Mouse (Mus musculus): ENCODE results near the gene Cdkn1a. TPM values are rescaled to one million over a fixed set of nuclear protein-coding genes. Genes with fewer than 3 reads are reported as not detected.

Cdkn1a gene
- polyA plus RNA-seq, 1 experiment: 31.1 TPM

DNA sequence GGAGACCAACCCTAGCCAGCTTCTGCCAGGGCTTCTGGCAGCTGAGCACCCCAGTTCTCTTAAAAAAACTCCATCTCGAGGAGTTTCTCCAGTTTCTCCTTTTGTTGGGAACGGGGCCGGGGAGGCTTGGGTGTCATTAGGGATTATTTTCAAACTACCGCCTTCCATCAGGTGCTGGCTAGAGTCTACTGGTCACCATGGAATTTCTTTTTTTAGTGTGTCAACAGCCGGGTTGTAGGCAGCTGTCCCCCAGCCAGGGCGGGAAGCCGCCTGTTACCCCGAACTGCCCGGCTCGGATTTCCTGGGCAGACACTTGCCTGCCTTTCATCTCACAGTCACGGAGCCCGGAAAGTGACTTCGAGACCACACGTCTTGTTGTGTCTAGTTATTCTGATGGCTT lies 40.0 kb upstream of the Cdkn1a start:
- Histone ChIP-seq H3K36me3 (ENCODE audit: control insufficient read depth, insufficient read depth, low read length) (peaks cover 6% of the 10 kb centered on the region; the same call in 1 of the 2 replicates), H3K27ac (ENCODE audit: control insufficient read depth, insufficient read depth, low read length) (no peak overlapping the region), H3K27me3 (ENCODE audit: control insufficient read depth, insufficient read depth, low read length) (no peaks in the 10 kb centered on the region), H3K4me3 (ENCODE audit: control insufficient read depth, insufficient read depth, low read length) (no peak overlapping the region), H3K4me1 (replicated peaks; ENCODE audit: control insufficient read depth, insufficient read depth, low read length) (peaks cover 12% of the 10 kb centered on the region)
- TF ChIP-seq POLR2A (IDR thresholded peaks at IDR 0.05; ENCODE audit: control insufficient read depth, extremely low read depth, insufficient read depth, low read length, poor library complexity): no peak
- no peak for TF ChIP-seq CTCF (IDR thresholded peaks at IDR 0.05; ENCODE audit: borderline replicate concordance, control insufficient read depth, extremely low read depth, insufficient read depth, low read length, poor library complexity)
- 47% methylated on average over 14 of the region's 14 CpGs for WGBS
- DNase-seq: no peak

DNA sequence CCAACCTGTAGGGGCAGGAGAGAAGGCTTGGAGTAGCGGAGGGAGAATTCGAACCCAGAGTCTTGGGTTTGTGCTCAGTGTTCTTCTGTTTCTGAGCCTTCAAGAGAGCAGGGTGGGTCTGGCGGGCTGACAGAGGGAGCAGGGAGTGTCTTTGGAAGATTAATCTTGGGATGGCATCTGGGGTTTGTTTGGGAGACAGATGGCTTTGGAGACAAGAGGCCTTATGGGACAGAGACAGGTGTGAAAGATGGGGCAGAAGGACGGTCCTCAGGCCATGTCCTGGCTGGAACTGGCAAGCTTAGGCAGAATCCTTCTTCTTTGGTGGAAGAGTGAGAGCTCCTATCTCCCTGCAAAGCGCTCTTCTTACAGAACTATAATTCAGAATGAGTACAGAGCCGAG lies 37.7 kb upstream of the Cdkn1a start:
- Histone ChIP-seq H3K27me3 (ENCODE audit: control insufficient read depth, insufficient read depth, low read length) (no peaks in the 10 kb centered on the region), H3K36me3 (ENCODE audit: control insufficient read depth, insufficient read depth, low read length) (no peaks in the 10 kb centered on the region), H3K4me1 (replicated peaks; ENCODE audit: control insufficient read depth, insufficient read depth, low read length) (peaks cover 29% of the 10 kb centered on the region), H3K4me3 (ENCODE audit: control insufficient read depth, insufficient read depth, low read length) (no peak overlapping the region), H3K27ac (ENCODE audit: control insufficient read depth, insufficient read depth, low read length) (no peak overlapping the region)
- TF ChIP-seq CTCF (IDR thresholded peaks at IDR 0.05; ENCODE audit: borderline replicate concordance, control insufficient read depth, extremely low read depth, insufficient read depth, low read length, poor library complexity): no peak
- TF ChIP-seq POLR2A (IDR thresholded peaks at IDR 0.05; ENCODE audit: control insufficient read depth, extremely low read depth, insufficient read depth, low read length, poor library complexity): no peak
- no peak for DNase-seq
- 95% methylated on average over 6 of the region's 6 CpGs for WGBS

DNA sequence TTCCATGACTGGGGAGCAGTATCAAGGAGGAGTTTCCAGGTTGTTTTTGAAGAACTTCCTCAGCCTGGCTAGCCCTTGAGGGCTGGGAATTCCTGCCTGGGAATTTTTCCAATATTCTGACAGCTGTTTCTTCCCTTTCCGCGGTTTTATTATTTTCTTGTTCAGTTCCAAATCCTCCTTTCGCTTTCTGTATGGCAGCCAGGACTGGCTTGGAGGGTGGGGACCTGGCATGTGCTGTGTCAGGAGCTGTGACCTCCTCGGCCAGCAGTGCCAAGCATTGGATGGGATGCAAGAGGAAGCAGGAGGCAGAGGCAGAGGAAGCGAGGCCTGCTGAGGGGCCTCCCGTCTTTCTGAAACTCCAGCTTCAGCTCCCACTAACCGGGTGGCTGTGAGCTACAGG lies 36.9 kb upstream of the Cdkn1a start:
- no peaks in the 10 kb centered on the region for H3K27me3 ChIP-seq (ENCODE audit: control insufficient read depth, insufficient read depth, low read length)
- no peak overlapping the region for H3K27ac ChIP-seq (ENCODE audit: control insufficient read depth, insufficient read depth, low read length)
- no peaks in the 10 kb centered on the region for H3K36me3 ChIP-seq (ENCODE audit: control insufficient read depth, insufficient read depth, low read length)
- peaks cover 37% of the 10 kb centered on the region for H3K4me1 ChIP-seq (replicated peaks; ENCODE audit: control insufficient read depth, insufficient read depth, low read length)
- WGBS: 75% methylated on average over 7 of the region's 7 CpGs
- DNase-seq: no peak
- TF ChIP-seq CTCF (IDR thresholded peaks at IDR 0.05; ENCODE audit: borderline replicate concordance, control insufficient read depth, extremely low read depth, insufficient read depth, low read length, poor library complexity) (no peak), POLR2A (IDR thresholded peaks at IDR 0.05; ENCODE audit: control insufficient read depth, extremely low read depth, insufficient read depth, low read length, poor library complexity) (no peak)
- H3K4me3 ChIP-seq (ENCODE audit: control insufficient read depth, insufficient read depth, low read length): no peak overlapping the region

DNA sequence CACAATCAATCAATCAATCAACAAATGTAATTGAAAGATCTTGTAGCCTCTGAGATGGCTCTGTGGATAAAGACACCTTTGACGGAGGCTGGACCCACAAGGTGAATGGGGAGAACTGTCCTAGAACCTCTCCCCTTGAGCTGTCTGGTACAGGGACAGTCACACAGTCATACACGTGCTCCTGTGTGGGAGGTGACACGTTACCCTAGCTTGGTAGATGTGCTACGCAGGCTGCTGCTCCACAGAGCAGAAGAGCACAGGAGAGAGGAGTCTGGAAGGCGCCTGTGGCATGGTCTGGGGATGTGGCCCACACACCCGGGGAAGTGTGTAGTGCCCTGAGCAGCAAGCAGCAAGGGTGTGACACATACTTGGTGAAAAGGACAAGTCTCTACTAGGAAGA lies 36.3 kb upstream of the Cdkn1a start:
- no peak overlapping the region for H3K4me3 ChIP-seq (ENCODE audit: control insufficient read depth, insufficient read depth, low read length)
- 84% methylated on average over 6 of the region's 6 CpGs for WGBS
- H3K36me3 ChIP-seq (ENCODE audit: control insufficient read depth, insufficient read depth, low read length): no peaks in the 10 kb centered on the region
- DNase-seq: no peak
- H3K27me3 ChIP-seq (ENCODE audit: control insufficient read depth, insufficient read depth, low read length): no peaks in the 10 kb centered on the region
- H3K4me1 ChIP-seq (replicated peaks; ENCODE audit: control insufficient read depth, insufficient read depth, low read length): peaks cover 39% of the 10 kb centered on the region
- H3K27ac ChIP-seq (ENCODE audit: control insufficient read depth, insufficient read depth, low read length): no peak overlapping the region
- TF ChIP-seq CTCF (IDR thresholded peaks at IDR 0.05; ENCODE audit: borderline replicate concordance, control insufficient read depth, extremely low read depth, insufficient read depth, low read length, poor library complexity): no peak
- TF ChIP-seq POLR2A (IDR thresholded peaks at IDR 0.05; ENCODE audit: control insufficient read depth, extremely low read depth, insufficient read depth, low read length, poor library complexity): no peak

DNA sequence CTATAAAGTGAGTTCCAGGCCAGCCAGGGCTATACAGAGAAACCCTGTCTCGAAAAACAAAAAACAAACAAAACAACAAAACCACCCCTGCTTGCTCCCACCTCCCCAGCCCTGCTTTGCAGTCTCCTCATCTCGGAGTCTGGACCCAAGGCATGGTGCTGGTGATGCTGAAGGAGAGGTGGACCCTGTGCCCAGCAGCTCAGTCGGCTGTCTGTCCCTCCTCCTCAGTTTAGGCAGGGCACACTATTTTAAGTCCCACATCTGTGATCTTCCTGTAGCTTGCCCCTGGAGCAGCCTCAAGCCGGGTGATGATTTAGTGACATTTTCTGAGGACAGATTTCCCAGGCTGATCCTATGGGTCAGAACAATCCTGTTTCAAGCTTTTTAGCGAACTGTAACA lies 35.2 kb upstream of the Cdkn1a start:
- Histone ChIP-seq H3K27me3 (ENCODE audit: control insufficient read depth, insufficient read depth, low read length) (no peaks in the 10 kb centered on the region), H3K27ac (ENCODE audit: control insufficient read depth, insufficient read depth, low read length) (no peak overlapping the region), H3K4me1 (replicated peaks; ENCODE audit: control insufficient read depth, insufficient read depth, low read length) (peaks cover 37% of the 10 kb centered on the region), H3K36me3 (ENCODE audit: control insufficient read depth, insufficient read depth, low read length) (no peaks in the 10 kb centered on the region), H3K4me3 (ENCODE audit: control insufficient read depth, insufficient read depth, low read length) (no peak overlapping the region)
- 78% methylated on average over 5 of the region's 5 CpGs for WGBS
- DNase-seq: no peak
- no peak for TF ChIP-seq POLR2A (IDR thresholded peaks at IDR 0.05; ENCODE audit: control insufficient read depth, extremely low read depth, insufficient read depth, low read length, poor library complexity)
- no peak for TF ChIP-seq CTCF (IDR thresholded peaks at IDR 0.05; ENCODE audit: borderline replicate concordance, control insufficient read depth, extremely low read depth, insufficient read depth, low read length, poor library complexity)

DNA sequence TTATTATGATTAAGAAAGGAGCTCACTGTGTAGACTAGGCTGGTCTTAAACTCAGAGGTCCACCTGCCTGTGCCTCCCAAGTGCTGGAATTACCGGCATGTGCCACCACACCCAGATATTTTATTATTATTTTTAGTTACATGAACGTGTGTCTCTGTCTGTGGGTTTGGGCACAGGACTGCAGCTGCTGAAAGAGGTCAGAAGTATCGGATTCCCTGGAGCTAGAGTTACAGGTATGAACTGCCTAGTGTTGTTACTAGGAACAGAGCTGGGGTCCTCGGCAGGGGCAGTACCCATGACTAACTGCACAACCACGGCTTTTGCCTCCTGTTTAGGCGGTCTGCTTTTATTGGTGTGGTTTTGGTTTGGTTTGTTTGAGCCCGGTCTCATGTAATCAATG lies 34.6 kb upstream of the Cdkn1a start:
- TF ChIP-seq POLR2A (IDR thresholded peaks at IDR 0.05; ENCODE audit: control insufficient read depth, extremely low read depth, insufficient read depth, low read length, poor library complexity) (no peak), CTCF (IDR thresholded peaks at IDR 0.05; ENCODE audit: borderline replicate concordance, control insufficient read depth, extremely low read depth, insufficient read depth, low read length, poor library complexity) (no peak)
- 8% methylated on average over 7 of the region's 7 CpGs for WGBS
- H3K4me1 ChIP-seq (replicated peaks; ENCODE audit: control insufficient read depth, insufficient read depth, low read length): peaks cover 32% of the 10 kb centered on the region
- H3K27ac ChIP-seq (ENCODE audit: control insufficient read depth, insufficient read depth, low read length): no peak overlapping the region
- DNase-seq: no peak
- H3K4me3 ChIP-seq (ENCODE audit: control insufficient read depth, insufficient read depth, low read length): no peak overlapping the region
- H3K27me3 ChIP-seq (ENCODE audit: control insufficient read depth, insufficient read depth, low read length): no peaks in the 10 kb centered on the region
- H3K36me3 ChIP-seq (ENCODE audit: control insufficient read depth, insufficient read depth, low read length): no peaks in the 10 kb centered on the region

DNA sequence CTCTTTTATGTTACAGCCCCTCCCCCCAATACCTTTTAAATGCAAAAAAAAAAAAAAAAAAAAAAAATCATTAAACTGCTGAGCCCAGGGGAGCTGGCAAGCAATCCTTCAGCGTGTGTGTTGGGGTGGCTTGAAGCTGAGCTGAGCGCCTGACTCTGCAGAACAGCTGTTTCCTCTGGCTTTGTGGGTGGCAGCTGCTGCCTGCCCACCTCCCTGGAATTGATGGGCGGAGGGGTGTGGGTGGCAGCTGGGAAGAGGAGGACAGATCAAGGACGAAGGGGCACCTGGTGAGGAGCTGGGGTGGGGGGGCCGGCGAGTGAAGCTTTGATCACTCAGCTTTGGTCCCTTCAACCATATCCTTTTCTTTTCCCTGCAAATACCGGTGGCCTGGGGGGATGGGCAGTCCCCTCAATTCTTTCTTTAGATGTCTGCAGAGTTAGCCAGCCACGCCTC lies 34.1 kb upstream of the Cdkn1a start:
- Histone ChIP-seq H3K4me3 (ENCODE audit: control insufficient read depth, insufficient read depth, low read length) (no peak overlapping the region), H3K27me3 (ENCODE audit: control insufficient read depth, insufficient read depth, low read length) (no peaks in the 10 kb centered on the region), H3K27ac (ENCODE audit: control insufficient read depth, insufficient read depth, low read length) (no peak overlapping the region), H3K4me1 (replicated peaks; ENCODE audit: control insufficient read depth, insufficient read depth, low read length) (peaks cover 32% of the 10 kb centered on the region), H3K36me3 (ENCODE audit: control insufficient read depth, insufficient read depth, low read length) (no peaks in the 10 kb centered on the region)
- WGBS: 1% methylated on average over 8 of the region's 8 CpGs
- TF ChIP-seq POLR2A (IDR thresholded peaks at IDR 0.05; ENCODE audit: control insufficient read depth, extremely low read depth, insufficient read depth, low read length, poor library complexity): no peak
- DNase-seq: peak; percentile 68
